Mouse (Mus musculus) layer of hippocampus, postnatal 36 days (tissue): Measurements from ENCODE around the gene Sstr5. TPM values are rescaled to one million over a fixed set of nuclear protein-coding genes. Genes with fewer than 3 reads are reported as not detected.

ENCODE experiments used
- DNase-seq, 2 experiments: peaks; one replicate each; pipeline ENCODE4 v3.0.0; 2022
- total RNA-seq, 2 experiments: library from RNA; stranded (reverse); gene quantifications; 2 replicates each; pipeline ENCODE4 v1.2.3; 2021

Sstr5 gene
- total RNA-seq, result under 1 TPM in 1 of 2 experiments, not detected in 1; 0.23 TPM

DNA sequence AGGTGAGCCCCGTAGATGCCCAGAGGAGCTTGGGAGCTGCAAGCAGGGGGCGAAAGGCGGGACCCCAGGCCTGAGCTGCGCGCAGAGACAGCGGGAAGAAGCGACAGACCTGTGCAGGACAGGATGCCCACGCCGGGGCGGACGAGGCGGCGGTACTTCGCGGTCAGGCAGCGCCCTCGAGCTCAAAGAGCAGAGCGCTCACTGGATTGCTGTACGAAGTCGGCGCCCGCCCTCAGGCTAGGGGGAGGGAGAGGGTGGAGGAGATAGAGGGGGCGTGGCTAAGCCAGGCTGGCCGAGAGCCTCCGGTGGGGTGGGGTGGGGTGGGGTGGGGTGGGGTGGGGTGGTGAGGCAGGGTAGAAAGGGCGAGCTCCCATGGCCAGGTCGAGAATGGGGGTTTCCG, at the start of gene Sstr5:
Sstr5 (minus strand) TSS at position 276 of the 400 bp plus-strand sequence.
- no peak for DNase-seq

DNA sequence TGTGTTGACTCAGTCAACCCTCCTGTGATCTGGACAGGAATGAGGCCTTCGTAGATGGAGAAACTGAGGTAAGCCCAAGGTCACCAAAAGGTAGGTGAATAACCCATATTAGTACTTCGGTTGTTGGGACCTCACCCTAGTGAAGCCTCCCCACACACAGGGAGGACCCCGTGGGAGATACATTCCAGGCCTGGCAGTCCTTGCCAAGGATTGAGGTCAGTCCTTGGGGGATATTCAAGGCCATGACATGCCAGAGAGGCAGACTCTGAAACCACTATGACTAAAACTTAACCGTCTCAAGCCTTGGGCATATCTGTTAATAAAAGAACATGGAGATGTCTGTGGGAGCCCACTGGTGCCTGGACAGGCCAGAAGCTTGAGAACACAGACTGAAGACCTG, 44.7 kb upstream of the Sstr5 start:
- DNase-seq, result no peak

DNA sequence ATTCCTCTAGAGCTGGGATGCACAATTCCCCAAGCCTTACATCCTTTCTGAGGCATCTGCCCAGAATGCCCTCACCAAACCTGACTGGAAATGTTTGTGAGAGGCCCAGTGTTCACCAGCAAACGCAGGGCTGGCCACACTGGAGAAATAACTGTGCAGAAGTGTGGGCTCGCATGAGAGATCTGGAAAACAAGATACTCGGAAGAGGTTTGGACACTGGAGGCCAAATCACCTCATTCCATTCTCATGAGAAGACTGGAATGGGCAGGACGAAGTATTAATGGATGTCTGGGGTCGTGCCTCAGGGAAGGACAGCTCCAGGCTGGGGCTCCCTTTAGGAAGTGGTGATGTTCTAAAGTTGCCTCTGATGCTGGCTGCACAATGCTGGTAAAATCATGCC, 43.6 kb upstream of the Sstr5 start:
- no peak for DNase-seq

DNA sequence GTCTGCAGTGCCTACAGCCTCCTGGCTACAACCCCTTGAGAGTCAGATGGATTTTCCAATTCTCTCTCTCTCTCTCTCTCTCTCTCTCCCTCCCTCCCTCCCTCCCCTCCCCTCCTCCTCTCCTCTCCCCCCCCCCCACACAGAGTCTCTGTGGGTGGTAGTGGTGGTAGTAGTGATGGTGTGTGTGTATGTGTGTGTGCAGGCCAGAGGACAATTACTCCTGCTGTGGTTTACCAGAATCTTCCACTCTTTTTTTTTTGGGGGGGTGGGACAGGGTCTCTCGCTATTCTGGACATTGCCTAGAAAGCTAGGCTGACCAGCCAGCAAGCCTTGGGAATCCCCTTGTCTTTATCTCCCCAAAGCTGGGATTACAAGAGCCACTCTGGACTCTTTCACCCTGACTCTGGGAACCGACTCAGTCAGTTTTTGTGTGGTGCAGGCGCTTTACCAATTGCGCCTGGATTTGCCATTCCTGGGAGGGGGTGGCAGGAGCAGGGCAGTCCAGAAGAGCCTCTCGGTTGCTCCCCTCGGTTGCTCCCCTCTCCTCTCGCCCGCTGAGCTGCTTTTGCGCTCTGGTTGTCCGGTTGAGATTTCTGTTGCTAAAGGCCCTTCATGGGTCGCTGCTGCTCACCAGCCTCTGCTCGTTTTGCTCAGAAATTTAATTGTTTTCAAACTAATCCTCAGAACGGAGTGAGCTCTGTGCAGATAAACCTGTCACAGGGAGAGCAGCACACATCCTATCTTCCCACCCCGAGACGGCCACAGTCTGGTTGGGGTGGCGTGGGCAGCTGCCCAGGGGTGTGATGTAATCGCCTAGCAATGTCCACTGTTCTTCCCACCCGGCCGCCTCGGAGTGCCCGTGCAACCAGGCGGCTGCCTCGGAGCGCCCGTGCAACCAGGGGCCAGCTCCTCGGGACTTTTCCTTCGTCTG, 42.1 kb upstream of the Sstr5 start:
- DNase-seq, result peak; percentile 37 to 44

DNA sequence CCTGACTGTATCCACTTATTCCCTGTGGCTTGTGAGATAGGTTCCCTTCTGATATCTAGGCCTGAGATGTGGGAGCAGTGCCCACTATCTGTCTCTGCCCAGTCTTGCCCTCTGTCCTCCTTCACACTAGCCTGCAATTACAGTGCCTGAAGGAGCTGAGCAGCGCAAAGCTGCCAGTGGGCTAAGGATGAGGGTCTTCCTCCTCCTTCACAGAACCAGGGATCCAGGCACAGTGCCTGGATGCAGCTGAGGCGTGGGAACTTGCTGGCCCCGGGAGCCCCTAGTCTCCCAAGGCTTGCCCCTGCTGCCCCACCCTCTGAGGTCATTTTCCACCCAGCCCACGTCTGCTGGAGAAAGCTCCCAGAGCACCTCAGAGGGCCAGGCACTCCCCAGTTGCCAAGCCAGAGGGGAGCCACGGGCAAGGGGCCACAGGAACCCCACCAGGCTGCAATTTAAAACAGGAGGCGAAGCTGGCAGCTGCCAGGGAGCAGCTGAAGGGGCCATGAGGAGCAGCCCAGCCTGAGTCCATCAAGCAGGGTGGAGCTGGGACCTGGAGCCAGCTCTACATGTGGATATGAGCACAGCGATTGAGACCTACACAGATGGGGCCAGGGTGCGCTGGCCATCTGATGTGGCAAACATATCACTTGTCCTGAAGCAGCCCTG, 33.4 kb upstream of the Sstr5 start:
- no peak for DNase-seq

DNA sequence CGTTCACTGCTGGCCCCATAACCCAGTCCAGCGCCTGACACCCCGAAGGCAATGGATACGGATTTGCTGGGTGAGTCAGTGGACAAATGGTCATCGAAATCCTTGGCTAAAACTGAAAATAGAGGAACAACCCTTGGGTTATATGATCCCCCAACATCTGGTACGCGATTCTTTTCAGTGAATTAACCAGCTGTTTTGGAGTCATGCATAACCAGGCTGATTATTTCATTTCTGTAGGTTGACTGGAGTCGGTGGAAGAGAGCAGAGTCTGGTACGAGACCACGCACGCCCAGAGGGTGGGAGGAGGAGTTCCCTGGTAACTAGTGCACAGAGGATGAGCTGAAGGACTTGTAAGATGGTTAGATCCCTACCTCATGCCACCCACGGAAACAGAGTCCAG, 25.0 kb upstream of the Sstr5 start:
- DNase-seq, result no peak

DNA sequence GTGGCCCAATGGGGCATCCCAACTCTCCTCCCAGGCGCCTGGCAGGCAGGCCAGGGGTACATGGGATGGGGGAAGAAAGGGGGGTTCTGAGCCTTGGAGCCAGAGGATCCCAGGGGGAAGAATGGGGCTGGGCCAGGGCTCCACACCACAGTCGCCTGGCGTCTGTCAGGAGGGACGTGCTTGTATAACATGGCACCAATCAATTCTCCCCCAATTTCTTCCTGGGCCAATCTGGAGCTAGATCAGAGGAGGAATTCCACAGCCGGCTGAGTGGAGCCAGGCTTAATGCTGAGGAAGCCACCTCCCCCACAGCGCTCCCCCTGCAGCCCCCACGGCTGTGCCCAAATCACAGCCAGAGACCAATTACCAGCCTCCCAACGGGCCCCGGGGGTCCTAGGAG, 23.4 kb upstream of the Sstr5 start:
- DNase-seq, result peak in 1 of 2 experiments; percentile 7

DNA sequence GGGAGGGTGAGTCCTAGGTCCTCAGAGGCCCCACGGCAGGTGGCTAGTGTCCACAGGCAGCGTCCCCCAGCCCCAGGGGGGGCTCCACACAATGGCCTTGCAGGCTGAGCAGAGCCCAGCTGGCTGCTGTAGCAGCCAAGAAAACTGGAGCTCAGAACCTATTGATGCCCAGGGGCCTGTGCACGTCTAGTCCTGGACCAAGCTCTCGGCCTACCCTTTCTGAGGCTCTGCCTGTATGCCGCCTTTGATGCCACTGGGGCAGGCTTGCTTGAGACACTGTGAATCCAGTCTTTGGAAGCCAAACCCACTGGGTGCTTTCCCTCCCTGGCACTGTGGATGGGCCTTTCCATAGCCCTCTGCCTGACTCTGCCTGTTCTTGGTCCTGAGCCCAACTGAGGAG, 22.4 kb upstream of the Sstr5 start:
- DNase-seq, result peak; percentile 43 to 54

DNA sequence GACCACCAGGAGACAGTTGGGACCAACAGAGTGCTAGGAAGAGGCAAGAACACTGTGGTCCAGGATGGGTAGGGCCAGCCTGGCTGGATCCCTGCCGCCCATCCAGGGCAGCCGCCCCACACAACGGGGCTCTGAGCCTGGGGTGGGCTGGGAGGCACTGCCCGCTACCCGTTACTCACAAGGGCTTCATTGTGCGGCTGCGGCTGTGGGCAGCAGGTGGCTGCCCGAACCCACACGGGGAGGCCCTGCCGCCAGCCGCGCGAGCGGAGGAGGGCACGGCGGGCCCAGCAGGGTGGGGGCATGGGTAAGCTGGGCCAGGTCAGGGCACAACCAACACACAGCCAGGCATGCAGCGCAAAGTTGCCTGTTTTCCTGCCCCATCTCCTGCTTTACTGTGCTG, 21.1 kb upstream of the Sstr5 start:
- DNase-seq, result peak; percentile 66 to 74

DNA sequence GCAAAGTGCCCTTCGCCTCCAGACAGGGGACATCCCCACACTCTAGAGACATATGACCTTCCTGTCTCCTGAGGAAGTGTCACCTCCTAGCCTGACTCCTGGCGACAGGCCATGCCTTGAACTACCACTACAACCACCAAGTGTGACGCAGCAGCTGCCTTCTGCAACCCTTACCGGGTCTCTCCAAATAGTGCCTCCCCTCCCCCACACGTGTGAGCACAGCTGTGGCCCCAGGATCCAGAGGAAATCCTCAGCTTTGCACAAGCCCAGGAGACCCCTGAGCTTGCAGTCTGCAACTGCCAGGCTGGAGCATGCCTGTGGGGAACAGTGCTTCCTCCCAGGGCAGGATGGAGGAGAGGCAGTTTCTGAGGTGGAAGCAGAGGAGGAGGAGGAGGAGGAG, 19.2 kb upstream of the Sstr5 start:
- no peak for DNase-seq

DNA sequence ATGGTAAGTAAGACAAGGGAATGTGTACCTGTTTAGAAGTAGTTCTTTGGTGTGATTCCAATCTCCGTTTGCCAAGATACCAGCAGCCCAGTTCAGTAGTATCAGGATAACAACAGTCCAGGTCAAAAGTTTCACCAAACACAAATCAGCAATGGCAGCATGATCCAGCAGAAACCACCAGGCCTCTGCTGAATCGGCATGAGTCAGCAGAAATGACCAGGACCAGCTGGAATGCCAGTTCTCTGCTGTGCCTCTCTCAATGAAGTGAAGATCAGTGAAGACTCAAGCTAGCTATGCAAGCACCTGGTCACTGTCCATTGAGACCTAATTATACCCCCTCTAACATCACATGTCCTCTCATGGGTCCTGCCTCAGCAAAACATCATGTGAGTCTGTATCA, 17.0 kb upstream of the Sstr5 start:
- DNase-seq, result no peak

DNA sequence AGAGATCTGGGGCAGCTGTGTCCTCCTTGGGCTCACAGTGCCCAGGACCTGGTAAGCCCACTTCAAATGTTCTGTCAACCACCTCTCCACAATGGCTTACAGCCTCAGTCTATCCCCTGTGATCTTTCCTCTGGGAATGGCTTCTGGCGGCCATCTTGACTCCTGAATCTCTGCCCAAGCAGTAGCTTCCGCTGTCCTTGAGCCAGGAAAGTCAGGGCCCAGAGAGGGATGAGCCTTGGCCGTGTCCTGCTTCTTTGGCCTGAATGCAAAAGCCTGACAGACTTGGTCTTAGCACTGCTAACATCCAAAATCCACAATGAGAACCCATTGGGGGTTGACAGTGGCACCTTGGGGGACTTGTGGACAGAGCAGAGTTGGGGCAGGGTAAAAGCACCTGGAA, 14.8 kb upstream of the Sstr5 start:
- no peak for DNase-seq

DNA sequence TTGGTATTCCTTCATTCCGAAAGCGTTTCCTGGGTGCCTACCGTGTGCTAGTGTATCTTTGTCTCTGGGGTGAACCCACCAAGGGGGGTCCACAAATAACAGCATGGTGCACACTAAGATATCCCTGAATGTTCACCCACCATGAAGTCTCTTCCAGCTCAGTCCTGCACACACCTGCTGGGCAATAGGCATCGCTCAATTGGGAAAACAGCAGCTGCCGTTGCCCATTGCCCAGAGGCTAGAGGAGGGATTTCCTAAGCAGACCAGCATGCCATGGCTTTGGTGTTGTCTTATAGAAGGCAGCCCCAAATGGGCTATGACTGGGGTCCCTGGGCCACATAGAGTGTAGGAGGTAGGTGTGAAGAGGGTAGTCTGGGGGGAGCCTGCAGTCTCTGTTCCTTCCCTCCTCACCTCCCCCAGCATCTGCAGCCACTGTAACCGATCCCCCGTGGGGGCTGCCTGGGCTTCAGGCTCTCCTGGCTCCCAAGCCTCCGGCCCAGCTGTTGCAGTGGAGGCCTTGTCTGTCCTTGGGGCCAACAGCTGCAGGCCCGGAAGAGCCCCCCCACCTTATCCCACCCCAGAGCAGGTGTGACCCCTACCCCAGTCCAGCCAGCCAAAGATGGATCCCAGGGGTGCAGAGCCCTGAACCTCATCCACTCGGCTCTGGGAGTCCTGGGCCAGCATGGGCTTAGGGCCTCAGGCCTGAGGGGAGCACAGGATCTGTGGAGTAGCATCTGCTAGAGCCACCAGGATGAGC, 13.2 kb upstream of the Sstr5 start:
- no peak for DNase-seq

DNA sequence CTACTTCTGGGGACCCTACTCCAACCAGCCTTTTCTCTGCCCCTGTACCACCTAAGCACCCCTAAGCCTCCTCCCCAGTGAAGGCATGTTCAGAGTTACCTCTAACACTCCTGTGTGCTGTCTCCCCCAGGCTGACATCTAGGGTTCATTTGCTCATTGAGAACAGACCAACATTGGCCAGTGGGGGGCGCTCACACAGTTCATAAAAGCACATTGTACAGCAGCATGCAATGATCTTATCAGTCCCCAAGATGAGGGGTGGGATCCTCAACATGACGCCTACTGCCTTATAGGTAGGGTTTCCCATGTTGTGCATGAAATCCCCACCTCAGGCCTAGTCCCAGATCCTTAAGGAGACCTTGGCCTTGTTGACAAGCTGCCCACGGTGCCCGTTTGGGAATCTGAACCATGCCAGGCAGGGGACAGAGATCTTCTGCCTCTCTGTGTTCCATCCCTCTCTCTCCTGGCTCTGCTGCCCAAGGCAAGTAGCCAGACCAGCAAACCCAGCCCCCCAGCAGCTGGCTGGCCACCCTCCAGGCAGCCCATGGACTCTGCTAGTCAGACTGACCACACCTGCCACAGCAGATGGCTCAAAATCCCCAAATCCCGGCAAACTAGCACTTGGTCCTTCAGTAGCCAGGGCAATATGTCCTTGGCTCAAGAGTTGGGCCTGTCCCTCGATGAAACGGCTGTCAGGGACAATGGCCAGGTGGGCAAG, 11.9 kb upstream of the Sstr5 start:
- peak; percentile 81 to 83 for DNase-seq

DNA sequence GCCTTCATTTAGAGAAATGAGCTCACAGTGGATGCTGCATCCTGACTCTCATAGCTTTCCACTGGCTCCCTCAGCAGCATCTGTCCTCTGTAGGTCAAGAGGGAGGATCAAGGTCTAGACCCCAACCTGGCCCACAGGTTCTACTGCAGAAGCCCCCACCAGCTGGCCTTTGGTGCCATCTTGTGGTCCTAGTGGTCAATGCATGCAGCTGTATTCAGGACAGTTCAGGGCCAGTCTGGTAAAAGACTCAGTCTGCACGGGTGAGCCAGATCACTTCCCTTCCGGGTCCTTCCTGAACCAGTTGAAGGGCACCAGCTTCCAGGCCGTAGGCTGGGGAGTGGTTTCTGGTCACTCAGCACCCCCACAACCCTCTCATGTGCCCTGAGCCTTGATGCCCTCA, 10.7 kb upstream of the Sstr5 start:
- peak; percentile 68 to 80 for DNase-seq

DNA sequence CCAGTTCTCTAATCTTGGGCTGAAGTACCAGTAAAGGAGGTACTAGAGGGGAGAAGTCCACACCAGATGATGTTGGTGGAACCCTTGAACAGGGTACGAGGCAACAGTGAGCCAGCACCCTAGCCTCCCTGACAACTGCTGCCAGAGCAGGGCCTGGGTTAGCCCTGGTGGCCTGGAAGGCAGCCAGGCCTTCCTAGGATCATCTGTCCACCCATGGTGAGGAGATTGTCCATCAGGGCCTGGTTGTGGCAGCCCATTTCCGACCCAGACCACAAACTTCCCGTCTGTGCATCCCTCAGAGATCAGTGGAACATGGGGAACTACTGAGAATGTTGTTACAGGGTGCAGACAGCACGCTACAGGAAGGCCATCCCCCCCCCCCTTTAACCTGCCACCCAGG, 5.5 kb upstream of the Sstr5 start:
- no peak for DNase-seq

DNA sequence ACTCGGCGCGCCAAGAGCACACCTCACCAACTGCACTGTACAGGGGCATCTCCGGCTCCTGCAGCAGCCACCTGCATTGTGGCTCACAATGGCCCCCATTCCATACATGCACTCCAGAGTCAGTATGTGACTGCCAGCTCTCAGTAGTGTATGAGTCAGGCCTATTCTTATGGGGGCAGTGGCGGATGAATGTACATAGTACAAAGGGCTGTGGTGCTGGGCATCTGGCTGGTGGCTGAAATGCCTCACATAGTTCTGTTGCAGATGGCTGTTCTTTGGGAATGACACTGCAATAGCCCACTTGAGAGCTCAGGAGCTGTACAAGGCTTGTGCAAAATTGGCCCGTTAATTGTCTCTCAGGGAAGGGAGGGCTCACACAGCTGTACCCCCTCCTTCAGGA, 15.0 kb downstream of the Sstr5 start:
- DNase-seq, result no peak

DNA sequence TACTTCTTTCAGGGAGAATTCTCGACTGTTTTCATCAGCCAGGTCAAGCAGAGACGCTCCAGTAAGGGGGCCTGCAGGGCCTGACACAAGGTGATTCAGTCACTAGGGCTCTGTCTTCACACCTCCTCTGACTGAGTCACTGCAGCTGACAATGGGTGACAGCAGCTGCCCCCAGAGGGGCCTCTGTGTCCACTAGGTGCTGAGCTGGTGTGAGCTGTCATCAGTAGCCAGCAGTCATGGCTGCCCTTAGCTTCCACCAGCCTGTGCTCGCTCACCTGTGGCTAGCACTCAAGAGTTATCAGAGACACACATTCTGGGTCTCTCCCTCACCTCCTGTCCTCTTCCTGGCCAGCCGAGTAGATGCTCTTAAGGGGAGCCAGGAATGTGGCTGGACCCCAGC, 16.3 kb downstream of the Sstr5 start:
- no peak for DNase-seq

DNA sequence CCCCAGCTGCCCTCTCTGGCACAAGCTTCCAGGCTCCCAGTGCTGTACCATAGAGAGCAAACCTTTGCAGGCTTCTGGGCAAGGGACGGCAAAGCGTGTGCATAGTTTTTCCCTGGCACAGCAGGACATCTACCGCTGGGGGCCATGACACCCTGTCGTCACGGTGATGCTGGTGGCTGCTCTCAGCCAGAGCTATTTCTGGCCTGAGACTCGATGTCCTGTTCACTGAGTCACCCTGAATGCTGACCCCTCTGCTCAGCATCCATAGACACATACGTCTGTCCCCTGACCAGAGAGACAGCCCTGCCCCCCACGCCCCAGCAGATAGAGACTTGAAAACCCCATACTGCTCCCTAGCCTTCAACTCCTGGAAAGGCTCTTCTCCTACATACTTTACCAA, 16.9 kb downstream of the Sstr5 start:
- DNase-seq, result no peak

DNA sequence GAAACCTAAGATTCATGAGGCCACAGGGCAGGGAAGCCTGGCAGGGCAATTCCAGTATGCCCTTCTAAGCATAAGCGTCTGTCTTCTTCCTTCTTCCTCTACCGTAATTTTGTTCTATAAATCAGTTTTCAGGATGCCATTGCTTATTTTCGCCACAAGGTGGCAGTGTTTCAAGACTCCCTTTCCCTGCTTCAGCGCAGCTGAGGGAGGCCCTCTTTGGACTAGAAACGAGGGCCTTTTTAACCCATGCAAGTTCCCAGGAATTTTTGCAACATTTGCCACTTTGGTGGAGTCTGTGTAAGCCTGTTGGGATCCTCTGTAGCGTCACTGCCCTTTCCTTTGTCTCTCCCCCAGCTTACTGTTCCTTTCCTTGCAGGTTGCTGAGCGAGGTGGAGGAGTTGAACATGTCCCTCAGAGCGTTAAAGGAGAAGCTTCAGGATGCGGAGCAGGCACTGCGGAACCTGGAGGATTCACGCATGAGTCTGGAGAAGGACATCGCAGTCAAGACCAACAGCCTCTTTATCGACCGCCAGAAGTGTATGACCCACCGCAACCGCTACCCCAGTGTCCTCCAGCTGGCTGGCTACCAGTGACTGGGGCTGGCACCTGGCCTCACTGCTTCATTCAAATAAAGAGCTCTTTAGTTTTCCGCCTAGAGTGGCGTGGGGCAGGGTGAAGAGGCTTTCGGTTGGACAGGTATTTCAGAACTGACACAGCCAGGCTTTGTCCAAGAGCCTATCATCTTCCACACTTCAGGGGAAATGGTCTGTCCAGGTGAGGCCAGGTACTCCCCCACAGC, 20.9 kb downstream of the Sstr5 start:
- peak in 1 of 2 experiments; percentile 68 for DNase-seq

DNA sequence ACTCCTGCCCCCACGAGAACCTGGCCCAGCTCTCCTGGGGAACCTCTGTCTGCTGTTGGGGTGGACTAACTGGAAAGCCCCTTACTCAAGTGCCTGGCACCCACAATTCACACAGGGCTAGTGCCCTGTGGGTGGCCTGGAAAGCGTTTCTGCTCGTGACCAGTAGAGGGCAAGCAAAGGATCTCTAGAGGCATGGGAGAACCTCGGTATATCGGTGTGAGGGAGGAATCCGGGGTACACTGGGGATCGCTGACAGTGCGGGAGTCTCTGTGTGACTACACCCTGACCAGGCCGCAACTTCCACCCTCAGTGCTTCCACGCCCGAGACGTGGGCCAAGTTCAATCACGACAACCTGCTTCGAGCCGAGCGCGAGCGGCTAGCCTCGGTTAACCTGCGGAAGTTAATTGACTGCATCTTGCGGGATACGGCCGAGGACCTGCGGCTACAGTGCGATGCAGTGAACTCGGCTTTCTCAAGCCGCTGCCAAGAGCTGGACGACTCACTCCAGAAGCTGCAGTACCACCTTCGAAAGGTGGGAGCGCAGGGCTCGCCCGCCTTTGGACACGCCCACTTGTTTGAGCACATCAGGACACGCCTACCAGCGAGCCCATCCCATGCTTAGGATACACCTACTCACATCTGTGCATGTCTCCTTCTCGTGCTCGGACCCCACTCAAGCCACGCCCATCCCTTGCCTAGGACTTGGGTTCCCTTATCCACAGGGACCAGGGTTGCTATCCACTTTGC, 22.6 kb downstream of the Sstr5 start:
- peak in 1 of 2 experiments; percentile 65 for DNase-seq
